Mouse (Mus musculus): Measurements from ENCODE around the gene Cand2. TPM values are rescaled to one million over a fixed set of nuclear protein-coding genes. Genes with fewer than 3 reads are reported as not detected.

Gene Cand2
- 4.4 TPM for polyA plus RNA-seq (2017; shearing (Covaris generic))

DNA sequence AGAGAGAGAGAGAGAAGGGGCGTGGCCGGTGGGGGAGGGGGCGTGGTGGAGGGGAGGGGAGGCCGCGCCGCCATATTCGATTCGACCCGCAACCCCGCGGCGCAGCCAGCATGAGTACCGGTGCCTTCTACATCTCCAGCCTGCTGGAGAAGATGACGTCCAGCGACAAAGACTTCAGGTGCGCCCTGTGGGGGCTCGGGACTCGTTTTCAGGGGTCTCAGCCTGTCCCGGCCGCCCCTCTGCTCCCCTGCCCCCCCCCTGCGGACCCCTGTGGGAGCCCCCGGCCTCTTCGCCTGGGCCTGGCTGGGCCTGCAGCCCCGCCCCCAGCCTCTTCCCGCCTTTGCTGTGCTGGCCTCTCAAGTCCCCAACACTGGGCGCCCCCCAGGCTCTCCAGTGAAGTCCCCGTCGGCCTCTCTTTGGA is at the start of gene Cand2:
Cand2 (plus strand) TSS at position 38 of the 421 bp plus-strand sequence.

DNA sequence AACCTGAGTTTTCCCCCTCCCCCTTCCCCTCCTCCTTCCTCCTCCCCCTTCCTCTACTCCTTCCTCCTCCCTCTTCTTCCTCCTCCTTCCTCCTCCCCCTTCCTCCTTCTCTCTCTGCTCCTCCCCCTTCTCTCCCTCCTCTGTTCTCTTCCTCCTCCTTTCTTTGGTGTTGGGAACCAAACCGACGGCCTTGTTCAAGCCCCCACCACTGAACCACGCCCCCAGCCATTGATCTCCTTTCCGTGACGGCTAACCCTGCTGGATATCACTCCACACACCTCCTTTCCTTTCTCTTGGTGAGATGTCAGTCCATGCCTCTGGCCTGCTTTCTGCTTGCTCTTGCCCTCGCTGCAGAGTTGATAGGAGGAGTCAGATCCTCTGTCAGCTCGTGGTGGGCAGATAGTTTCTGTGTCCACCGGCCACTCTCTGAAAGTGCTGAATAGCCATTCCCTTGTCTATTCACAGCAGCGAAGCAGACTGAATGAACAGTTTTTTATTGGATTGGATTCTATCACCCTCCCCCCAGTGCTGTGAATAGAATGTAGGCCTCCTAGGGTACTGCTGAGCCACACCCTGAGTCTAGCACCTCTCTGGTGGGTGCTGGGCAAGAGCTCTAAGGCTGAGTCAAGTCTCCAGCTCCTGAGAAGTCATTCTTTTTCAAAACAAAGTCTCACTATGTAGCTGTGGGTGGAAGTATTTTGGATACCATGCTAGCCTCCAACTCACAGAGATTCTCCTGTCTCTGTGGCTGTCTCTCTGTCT is 12.2 kb upstream of the Cand2 start, which contains the start of gene Tmem40:
Tmem40 (minus strand) TSS at position 416 of the 762 bp plus-strand sequence.

GRCm38 (mm10) chr6:115808488-115809231 is 34.3 kb downstream of the Cand2 start, which contains the start of gene Rpl32:
Gene Rpl32 (minus strand): TSS chr6:115808747.

DNA sequence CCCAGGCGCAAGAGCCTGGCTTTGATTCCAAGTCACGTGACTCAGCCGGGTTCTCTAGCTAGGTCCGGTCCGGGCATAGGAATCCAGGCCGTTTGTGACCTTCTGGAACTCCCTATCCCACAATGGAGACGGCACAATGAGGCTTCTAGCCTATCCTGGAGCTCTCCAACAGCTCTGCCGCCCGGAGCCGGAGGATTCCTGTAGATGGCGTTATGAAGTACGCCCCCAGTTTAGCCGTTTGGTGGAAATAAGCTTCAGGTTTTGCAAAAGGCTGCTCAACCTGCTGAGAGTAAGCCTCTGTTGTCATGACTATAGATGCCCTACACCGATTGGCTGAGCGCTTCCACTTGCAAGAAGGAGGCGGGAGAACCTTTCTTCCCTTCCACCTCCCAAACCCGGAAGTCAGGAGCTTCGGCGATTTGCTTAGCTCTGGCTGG is 63.8 kb downstream of the Cand2 start, which contains the start of gene Efcab12:
Efcab12 (minus strand) TSS at position 252 of the 437 bp plus-strand sequence.

DNA sequence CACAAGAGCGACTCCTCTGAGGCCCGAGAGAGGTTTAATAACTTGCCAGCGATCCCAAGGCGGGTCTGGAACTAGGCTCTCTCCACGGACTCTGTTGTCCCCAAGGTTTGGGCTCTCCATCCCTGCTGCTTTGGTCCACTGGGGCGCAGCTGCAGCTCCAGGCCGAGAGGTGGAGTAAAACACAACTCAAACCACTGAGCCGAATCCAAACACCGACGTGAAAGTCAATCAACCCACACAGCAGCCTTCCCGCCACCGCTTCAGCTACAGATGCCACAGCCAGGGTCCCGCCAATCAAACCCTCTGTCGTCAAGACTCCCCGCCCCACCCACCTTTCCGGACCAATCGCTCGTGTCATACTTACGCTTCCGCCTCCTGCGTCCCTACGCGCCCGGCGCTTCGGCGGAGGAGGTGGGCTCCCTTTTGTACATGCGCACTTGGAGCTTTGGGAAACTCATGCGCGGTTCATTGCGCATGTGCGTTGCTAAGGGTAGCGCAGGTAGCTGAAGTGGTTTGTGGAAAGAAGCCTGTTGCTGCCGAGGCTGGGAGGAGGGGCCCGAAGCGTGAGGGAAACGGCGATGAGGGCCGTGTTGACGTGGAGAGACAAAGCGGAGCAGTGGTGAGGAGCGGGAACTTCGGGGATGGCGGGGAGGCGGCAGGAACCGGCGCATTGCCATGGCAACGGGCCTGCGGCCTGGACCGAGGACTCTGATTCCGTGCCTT is 78.9 kb downstream of the Cand2 start, which contains the start of the genes Mbd4 and Ift122:
Mbd4 (minus strand) TSS at position 281 of the 723 bp plus-strand sequence.
Ift122 (plus strand) TSS at position 380 of the 723 bp plus-strand sequence.

Other genes with a start within 250 kb of the Cand2 start
- gene Tsen2, start 229.9 kb upstream of the Cand2 start, polyA plus RNA-seq (2017; shearing (Covaris generic)), result 8.7 TPM
- gene Mkrn2os, start 182.0 kb upstream of the Cand2 start, polyA plus RNA-seq (2017; shearing (Covaris generic)), result not detected
- gene Mkrn2, start 172.6 kb upstream of the Cand2 start, polyA plus RNA-seq (2017; shearing (Covaris generic)), result 36.5 TPM
- gene Raf1, start 97.9 kb upstream of the Cand2 start, polyA plus RNA-seq (2017; shearing (Covaris generic)), result 222 TPM
- not detected for gene Tmem40, start 12.1 kb upstream of the Cand2 start, polyA plus RNA-seq (2017; shearing (Covaris generic))
- gene Rpl32, start 34.2 kb downstream of the Cand2 start, polyA plus RNA-seq (2017; shearing (Covaris generic)), result 3,175 TPM
- not detected for gene Efcab12, start 63.9 kb downstream of the Cand2 start, polyA plus RNA-seq (2017; shearing (Covaris generic))
- 8.5 TPM for gene Mbd4, start 78.8 kb downstream of the Cand2 start, polyA plus RNA-seq (2017; shearing (Covaris generic))
- 1.8 TPM for gene Ift122, start 78.9 kb downstream of the Cand2 start, polyA plus RNA-seq (2017; shearing (Covaris generic))
- not detected for gene Rho, start 157.2 kb downstream of the Cand2 start, polyA plus RNA-seq (2017; shearing (Covaris generic))
- gene H1foo, start 170.4 kb downstream of the Cand2 start, polyA plus RNA-seq (2017; shearing (Covaris generic)), result not detected
- gene Plxnd1, start 220.5 kb downstream of the Cand2 start, polyA plus RNA-seq (2017; shearing (Covaris generic)), result 1.9 TPM